Mouse (Mus musculus) CH12.LX (cell line): ENCODE data around the gene Pck1. TPM values are rescaled to one million over a fixed set of nuclear protein-coding genes. Genes with fewer than 3 reads are reported as not detected.

Experiments
- DNase-seq: peaks from one replicate; pipeline ENCODE4 v3.0.0-alpha.2; 2013; ENCODE audit errors: extremely low read depth
- H3K27ac ChIP-seq: 2 replicates; pipeline ENCODE4 v1.5.1; 2012; ENCODE audit warnings: low read depth, mild to moderate bottlenecking, control low read depth, moderate library complexity; ENCODE audit not compliant: insufficient read depth
- H3K27me3 ChIP-seq: replicated peaks from 2 replicates; pipeline ENCODE3; 2012; ENCODE audit warnings: inconsistent platforms
- H3K36me3 ChIP-seq, 2 experiments: replicated peaks in 1 of 2; 2 replicates each; pipeline versions ENCODE3 to v1.6.1; 2012; ENCODE audit warnings: inconsistent platforms in 1 of 2, low read length in 1 of 2, mild to moderate bottlenecking in 1 of 2, mixed read lengths in 1 of 2, moderate library complexity in 1 of 2; ENCODE audit not compliant: control insufficient read depth in 1 of 2, insufficient read depth in 1 of 2
- H3K4me1 ChIP-seq, 2 experiments: 2 replicates each; pipeline ENCODE4 v1.6.1; 2012; ENCODE audit warnings: inconsistent platforms in 1 of 2, moderate library complexity in 1 of 2; ENCODE audit not compliant: insufficient read depth in 2 of 2, control insufficient read depth in 1 of 2
- H3K4me2 ChIP-seq: 2 replicates; pipeline ENCODE4 v1.6.1; 2012; ENCODE audit warnings: low read depth, mild to moderate bottlenecking, control low read depth; ENCODE audit not compliant: poor library complexity, insufficient read depth, severe bottlenecking
- H3K4me3 ChIP-seq, 3 experiments: fragments of 150-350 bp in 1 of 3; sonication (generic) in 1 of 3; replicated peaks in 1 of 3; 2 replicates each; pipeline versions ENCODE3 to v1.5.1; 2011 to 2012; ENCODE audit warnings: low read depth in 2 of 3, low read length in 2 of 3, mild to moderate bottlenecking in 2 of 3, moderate library complexity in 2 of 3, control low read depth in 1 of 3, improper control_type of control experiment in 1 of 3, inconsistent platforms in 1 of 3, mixed read lengths in 1 of 3; ENCODE audit not compliant: poor library complexity in 1 of 3
- H3K79me2 ChIP-seq: replicated peaks from 2 replicates; pipeline ENCODE4 v1.6.1; 2012; ENCODE audit warnings: mild to moderate bottlenecking, moderate library complexity; ENCODE audit not compliant: control insufficient read depth, poor library complexity, insufficient read depth, severe bottlenecking; ENCODE audit errors: extremely low read depth
- H3K9ac ChIP-seq: 2 replicates; pipeline ENCODE4 v1.6.1; 2012; ENCODE audit warnings: low read depth, mild to moderate bottlenecking, control low read depth, moderate library complexity; ENCODE audit not compliant: insufficient read depth
- H3K9me3 ChIP-seq: replicated peaks from 2 replicates; pipeline ENCODE3; 2012; ENCODE audit warnings: low read length, inconsistent platforms, mixed read lengths
- CHD1 ChIP-seq: IDR thresholded peaks from 2 replicates; pipeline ENCODE4 v1.6.1; 2012; ENCODE audit warnings: low read depth, low read length, improper control_type of control experiment, inconsistent platforms
- E2F4 ChIP-seq: IDR thresholded peaks from 2 replicates; pipeline ENCODE4 v1.6.1; 2011; ENCODE audit warnings: low read depth, low read length, improper control_type of control experiment; ENCODE audit not compliant: insufficient replicate concordance
- ELF1 ChIP-seq: IDR thresholded peaks from 2 replicates; pipeline ENCODE4 v1.6.1; 2014; ENCODE audit warnings: low read depth, mild to moderate bottlenecking, inconsistent platforms, low read length, improper control_type of control experiment
- GABPA ChIP-seq: IDR thresholded peaks from 2 replicates; pipeline ENCODE4 v1.6.1; 2012; ENCODE audit warnings: low read depth, low read length, improper control_type of control experiment, inconsistent platforms; ENCODE audit not compliant: insufficient replicate concordance
- HCFC1 ChIP-seq: IDR thresholded peaks from 2 replicates; pipeline ENCODE4 v1.6.1; 2012; ENCODE audit warnings: low read depth, mild to moderate bottlenecking, inconsistent platforms, low read length, improper control_type of control experiment
- IRF4 ChIP-seq: IDR thresholded peaks from 2 replicates; pipeline ENCODE4 v1.6.1; 2014; ENCODE audit warnings: low read depth, mild to moderate bottlenecking, inconsistent platforms, low read length, improper control_type of control experiment
- JUN ChIP-seq: IDR thresholded peaks from 2 replicates; pipeline ENCODE4 v1.6.1; 2011; ENCODE audit warnings: low read depth, mild to moderate bottlenecking, low read length, improper control_type of control experiment, moderate library complexity; ENCODE audit not compliant: insufficient read depth
- KAT2A ChIP-seq: IDR thresholded peaks from 2 replicates; pipeline ENCODE4 v1.6.1; 2012; ENCODE audit warnings: low read length, improper control_type of control experiment, inconsistent platforms; ENCODE audit not compliant: insufficient replicate concordance
- MAFK ChIP-seq: IDR thresholded peaks from 2 replicates; pipeline ENCODE4 v1.6.1; 2011; ENCODE audit warnings: low read length, improper control_type of control experiment; ENCODE audit not compliant: insufficient replicate concordance
- MAX ChIP-seq: IDR thresholded peaks from 2 replicates; pipeline ENCODE4 v1.6.1; 2011; ENCODE audit warnings: low read length, improper control_type of control experiment
- MYC ChIP-seq: IDR thresholded peaks from 2 replicates; pipeline ENCODE4 v1.6.1; 2011; ENCODE audit warnings: low read depth, mild to moderate bottlenecking, improper control_type of control experiment, low read length
- NELFE ChIP-seq: IDR thresholded peaks from 2 replicates; pipeline ENCODE4 v1.6.1; 2011; ENCODE audit warnings: low read depth, low read length, improper control_type of control experiment
- PAX5 ChIP-seq: IDR thresholded peaks from 2 replicates; pipeline ENCODE4 v1.6.1; 2012; ENCODE audit warnings: low read length, inconsistent platforms, mixed read lengths
- RCOR1 ChIP-seq: conservative IDR thresholded peaks from 2 replicates; pipeline ENCODE4 v1.6.1; 2012; ENCODE audit warnings: low read depth, mild to moderate bottlenecking, inconsistent platforms, low read length, improper control_type of control experiment
- SMC3 ChIP-seq: IDR thresholded peaks from 2 replicates; pipeline ENCODE4 v1.6.1; 2011; ENCODE audit warnings: low read depth, low read length, improper control_type of control experiment
- TBP ChIP-seq: conservative IDR thresholded peaks from 2 replicates; pipeline ENCODE4 v1.6.1; 2011; ENCODE audit warnings: low read depth, low read length, improper control_type of control experiment
- TCF12 ChIP-seq: IDR thresholded peaks from 2 replicates; pipeline ENCODE4 v1.6.1; 2014; ENCODE audit warnings: low read depth, mild to moderate bottlenecking, inconsistent platforms, low read length, improper control_type of control experiment
- USF1 ChIP-seq: IDR thresholded peaks from 2 replicates; pipeline ENCODE4 v1.6.1; 2014; ENCODE audit warnings: low read depth, mild to moderate bottlenecking, inconsistent platforms, low read length, improper control_type of control experiment
- ZC3H11A ChIP-seq: IDR thresholded peaks from 2 replicates; pipeline ENCODE4 v1.6.1; 2012; ENCODE audit warnings: low read depth, mild to moderate bottlenecking, inconsistent platforms, low read length, improper control_type of control experiment
- dilution Hi-C: fragments of 300-500 bp; cut with MboI; formaldehyde crosslinking; loops from 2 replicates; pipeline ENCODE4 v1.14.3; 2020; ENCODE audit warnings: low sequenced_read_pairs; ENCODE audit not compliant: extremely low pct_unique_long_range_greater_than_20kb, extremely low pct_ligation_motif_present
- in situ Hi-C: fragments of 300-500 bp; cut with MboI; formaldehyde crosslinking; loops from 3 replicates; pipeline ENCODE4 v1.14.3; 2019; ENCODE audit warnings: low sequenced_read_pairs, low pct_ligation_motif_present, low pct_unique_long_range_greater_than_20kb, mixed read lengths
- polyA plus RNA-seq: library from polyadenylated mRNA; unstranded; fragments of >175 nt; gene quantifications from 2 replicates; pipeline ENCODE4 v1.2.1, GENCODE M21; 2012; ENCODE audit warnings: low read depth; ENCODE audit not compliant: insufficient read length
- total RNA-seq, 2 experiments: library from RNA; depleted of rRNA; stranded (reverse); fragments of 300-350 nt in 1 of 2; fragments of >200 nt in 1 of 2; gene quantifications; 2 replicates each; pipeline ENCODE4 v1.2.3; 2012 to 2014

The Pck1 gene
- total and polyA plus RNA-seq, 3 experiments = 0.08 to 0.13 (median 0.11) TPM

GRCm38 (mm10) chr2:173155907-173156306, 3.1 kb downstream of the Pck1 start:
- Histone ChIP-seq H3K27ac (no peak overlapping the region), H3K27me3 (peaks cover 4% of the 10 kb centered on the region), H3K79me2 (no peaks in the 10 kb centered on the region), H3K4me1 (peaks cover 19 to 47% of the 10 kb centered on the region in 2 experiments), H3K9ac (no peak overlapping the region), H3K4me2 (no peak overlapping the region), H3K4me3 (no peak overlapping the region), H3K36me3 (no peaks in the 10 kb centered on the region), H3K9me3 (no peaks in the 10 kb centered on the region)
- in situ Hi-C loops (loop anchor here (25.0 kb wide), 1 partner anchor 144 kb away; the partner anchor contains the start of genes Rae1 and Rbm38), dilution Hi-C loops (no loop called here)
- no peak for DNase-seq
- TF ChIP-seq NELFE (no peak), MYC (no peak), GABPA (no peak), ELF1 (no peak), JUN (no peak), TBP (no peak), SMC3 (no peak), RCOR1 (no peak), ZC3H11A (no peak), E2F4 (no peak), KAT2A (no peak), MAFK (no peak), HCFC1 (no peak), TCF12 (no peak), CHD1 (no peak), USF1 (no peak)

- dilution Hi-C loops = no loop called here
- Histone ChIP-seq H3K4me3 (no peak overlapping the region), H3K4me2 (0 out of 2 replicates have a peak overlapping the region, but pooled peaks have one; percentile 72), H3K9ac (no peak overlapping the region), H3K9me3 (no peaks in the 10 kb centered on the region), H3K4me1 (peaks cover 17 to 42% of the 10 kb centered on the region in 2 experiments), H3K79me2 (no peaks in the 10 kb centered on the region), H3K27me3 (peaks cover 1% of the 10 kb centered on the region), H3K27ac (no peak overlapping the region)
- no peak for DNase-seq
- in situ Hi-C loops = loop anchor here (25.0 kb wide), 1 partner anchor 145 kb away; the partner anchor contains the start of genes Rae1 and Rbm38
- TF ChIP-seq IRF4 (no peak), PAX5 (no peak), MAX (no peak)
- TF ChIP-seq, all 38 proteins: peak for 0
- no peaks in the 10 kb centered on the region for H3K36me3 ChIP-seq
Measured at GRCm38 (mm10) chr2:173156923-173157322, 4.1 kb downstream of the Pck1 start.
